Comparison of ENCODE assay signal across 8 mouse cellular contexts in the genomic region with DNA sequence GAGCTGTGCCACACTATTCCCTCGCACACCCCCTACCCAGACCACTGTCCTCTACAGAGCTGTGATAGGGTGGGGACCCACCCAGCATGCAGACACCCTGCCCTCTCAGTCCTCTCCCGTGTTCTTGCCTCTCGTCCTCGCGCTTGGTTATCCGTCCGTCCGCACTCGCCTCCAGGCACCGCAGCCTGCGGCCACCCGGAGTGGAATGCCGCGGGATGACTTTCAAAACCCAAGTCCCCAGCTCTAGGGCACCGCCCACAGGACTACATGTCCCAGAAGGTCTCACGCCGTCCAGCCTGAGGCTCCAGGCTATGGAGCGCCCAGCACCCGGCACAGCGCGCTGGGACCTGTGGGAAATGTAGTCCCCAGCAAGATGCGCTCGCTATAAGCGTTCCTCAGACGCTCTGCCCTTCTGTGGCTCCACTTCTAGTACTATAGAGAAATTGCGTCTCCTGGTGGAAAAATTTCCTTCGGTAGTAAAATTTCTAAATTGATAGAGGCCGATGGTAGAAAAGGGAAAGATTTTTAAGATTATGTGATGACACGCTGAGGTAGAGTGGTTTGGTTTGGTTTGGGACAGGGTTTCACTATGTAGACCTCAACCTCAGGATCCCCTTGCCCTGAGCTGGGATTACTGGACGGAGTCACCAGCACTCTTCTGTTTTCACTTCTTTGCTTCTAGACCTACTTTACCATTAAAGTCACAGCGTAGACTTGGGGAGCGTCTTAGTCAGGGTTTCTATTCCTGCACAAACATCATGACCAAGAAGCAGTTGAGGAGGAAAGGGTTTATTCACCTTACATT. TPM values are rescaled to one million over a fixed set of nuclear protein-coding genes. Genes with fewer than 3 reads are reported as not detected.
DNase-seq lines count a peak whose midpoint lies in the region; ATAC-seq lines count a peak whose summit lies in the region.

TSS of gene Zim1 (minus strand) at position 210 of the 805 bp plus-strand sequence.

- intact Hi-C loops in gastrocnemius, postnatal 14 days (cut with DNase I; ENCODE audit: low total_unique reads), result no loop called here

- no peak for ATAC-seq in CD4-positive, CD25-positive, alpha-beta regulatory T cell, adult 4 months

- peak; percentile 68 for DNase-seq in adrenal gland, adult 18-20 months (ENCODE audit: low spot score in 2 of 2)
- DNase-seq in embryo, embryonic 10.5 days (ENCODE audit: low spot score), result peak; percentile 95
- peak; percentile 92 for DNase-seq in gastrocnemius, postnatal 14 days
- peak; percentile 82 for DNase-seq in hindlimb bud, embryonic 11.5 days (ENCODE audit: extremely low spot score, low read depth, low spot score)
- peak; percentile 71 to 90 for DNase-seq in left cerebral cortex, adult 8-10 months (ENCODE audit: low spot score in 2 of 2)
- DNase-seq in lung, postnatal 4 days, result peak; percentile 87 to 92
- DNase-seq in right cerebral cortex, postnatal 4 days, result peak; percentile 87

RNA-seq across cellular contexts. Expression of gene Zim1, which starts in this region (rescaled TPM):
- total RNA-seq in adrenal gland, adult 18-20 months (2021), result 1 to 10 TPM; 1.1 to 3.5 TPM
- total RNA-seq in gastrocnemius, postnatal 14 days (2021), result 10 to 100 TPM; 48.7 to 49.3 TPM
- total RNA-seq in left cerebral cortex, adult 8-10 months (2022), result 1 to 10 TPM; 2.1 to 7.0 (median 5.5) TPM
- not detected for polyA plus RNA-seq in CD4-positive, CD25-positive, alpha-beta regulatory T cell, adult 4 months (2017; shearing (Covaris generic))

Comparison
In these comparisons a context has a peak if more than half of its experiments do, and no peak if none do; other contexts are left out.
1. RNA of gene Zim1 (total RNA-seq): 48.7 to 49.3 TPM in gastrocnemius, postnatal 14 days; 2.1 to 7.0 TPM in left cerebral cortex, adult 8-10 months and 1.1 to 3.5 TPM in adrenal gland, adult 18-20 months; every median in the first group is over 4 times any median in the second.
2. Peak in every context shown above with its lines, with median percentiles within 50 percentile points of each other: DNase-seq.